Mouse (Mus musculus): ENCODE measurements around the gene Olfr1263.

- no peak for TF ChIP-seq CTCF (IDR thresholded peaks at IDR 0.05; ENCODE audit: low read depth, low read length)
- no peak for TF ChIP-seq POLR2AphosphoS5 (IDR thresholded peaks at IDR 0.05; ENCODE audit: insufficient replicate concordance, low read depth, low read length)
- no peak for TF ChIP-seq TAL1 (conservative IDR thresholded peaks at IDR 0.05; ENCODE audit: low read depth, low read length)
- TF ChIP-seq GATA1 (IDR thresholded peaks at IDR 0.05; ENCODE audit: borderline replicate concordance, low read length), result no peak
Observed at GRCm38 (mm10) chr2:89974184-89974583, 37.7 kb upstream of the Olfr1263 start, which contains the start of gene Olfr1260.

Data from G1E (cell line).